Mouse (Mus musculus) adipocyte (in vitro differentiated cells): ENCODE results near the gene Nup205.
"Not testable (repeated sequence)": the region's sequence is repeated elsewhere in the genome, so short reads cannot be mapped to it uniquely, and the experiment has no call there.

Source experiments
- DNase-seq: peaks from one replicate; pipeline ENCODE4 v3.0.0-alpha.2; 2016; ENCODE audit warnings: low spot score

The Nup205 gene

GRCm38 (mm10) chr6:35176979-35177649 lies at the start of gene Nup205:
TSS of gene Nup205 (plus strand) at chr6:35177421.
- DNase-seq: peak; percentile 93

DNA sequence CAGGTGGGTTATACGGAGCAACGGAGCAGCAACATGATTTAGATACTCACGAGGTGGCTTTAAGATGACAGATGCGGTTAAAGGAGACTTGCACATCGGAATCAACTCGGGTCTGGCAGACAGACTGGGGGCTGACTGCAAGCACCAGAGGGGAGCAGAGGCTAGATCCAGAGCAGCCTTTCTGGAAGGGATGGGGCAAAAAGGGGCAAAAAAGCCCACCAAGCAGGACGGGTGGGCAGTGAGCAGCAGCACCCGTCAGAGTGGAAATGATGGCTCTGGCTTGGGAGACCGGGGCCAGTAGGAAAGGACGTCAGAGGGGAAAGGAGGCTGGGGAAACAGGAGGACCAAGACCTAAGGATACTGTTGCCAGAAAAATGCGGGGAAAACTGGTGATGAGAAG lies 44.4 kb upstream of the Nup205 start:
- peak; percentile 43 for DNase-seq

GRCm38 (mm10) chr6:35133246-35133578 lies 44.0 kb upstream of the Nup205 start:
- DNase-seq: no peak

DNA sequence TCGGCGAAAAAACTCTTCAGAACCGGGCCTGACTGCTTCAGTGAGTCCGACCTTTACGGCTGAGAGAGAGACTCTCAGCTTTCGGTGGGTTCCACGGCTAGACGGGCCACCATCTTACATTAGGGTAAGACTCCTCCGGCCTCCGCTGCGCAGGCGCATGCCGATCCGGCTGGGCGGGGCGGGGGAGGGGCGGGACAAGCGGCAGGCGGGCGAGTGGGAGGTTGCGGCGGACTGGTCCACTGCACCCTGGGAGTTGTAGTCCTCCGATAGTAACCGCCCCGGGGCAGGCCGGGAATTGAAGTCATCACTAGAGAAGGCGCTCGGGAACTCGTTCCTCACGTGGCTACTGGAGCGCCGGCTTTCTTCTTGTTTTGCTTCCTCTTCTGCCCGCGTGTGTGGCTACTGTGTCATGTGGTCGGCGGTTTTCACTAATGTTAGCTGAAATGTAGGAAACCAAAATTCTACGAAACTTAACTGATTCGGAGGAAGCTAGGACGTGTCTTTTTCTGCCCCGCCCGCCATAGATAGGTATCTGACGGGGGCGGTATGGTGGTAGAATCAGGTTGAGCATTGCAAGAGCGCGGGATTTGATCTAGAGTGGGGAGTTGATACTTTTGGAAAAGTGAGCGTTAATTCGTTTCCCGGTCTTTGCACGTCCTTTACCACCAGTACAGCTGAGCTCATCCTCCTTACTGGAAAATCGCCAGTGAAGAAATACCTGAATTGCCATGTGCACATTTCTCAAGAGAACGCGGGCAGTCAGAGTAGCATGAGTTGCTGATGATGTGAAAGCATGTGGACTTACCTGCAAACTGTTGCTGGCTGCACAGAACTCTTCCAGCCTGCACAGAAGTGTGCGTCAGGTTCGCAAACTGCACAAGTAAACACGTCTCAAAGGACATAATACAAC lies 43.4 kb upstream of the Nup205 start, which contains the start of gene Cnot4:
Gene Cnot4 (minus strand): TSS at position 146 of the 910 bp plus-strand sequence.
- DNase-seq: peak; percentile 99

DNA sequence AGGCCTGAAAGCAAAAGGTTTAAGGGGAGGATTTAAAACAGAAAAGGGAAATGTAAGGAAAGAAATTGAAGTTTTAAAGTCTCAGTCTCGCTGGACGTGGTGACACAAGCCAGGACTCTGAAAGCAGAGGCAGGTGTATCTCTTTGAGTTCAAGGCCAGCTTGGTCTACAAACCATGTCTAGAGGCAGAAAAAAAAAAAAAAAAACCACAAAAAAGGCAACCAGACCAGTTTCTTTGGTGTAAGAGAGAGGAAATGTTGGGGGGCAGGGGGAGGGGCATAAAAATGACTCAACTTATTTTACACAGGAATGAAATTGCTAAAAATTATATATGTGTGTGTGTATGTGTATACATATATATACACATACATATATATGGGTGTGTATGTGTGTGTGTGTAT lies 42.4 kb upstream of the Nup205 start:
- DNase-seq: no peak

DNA sequence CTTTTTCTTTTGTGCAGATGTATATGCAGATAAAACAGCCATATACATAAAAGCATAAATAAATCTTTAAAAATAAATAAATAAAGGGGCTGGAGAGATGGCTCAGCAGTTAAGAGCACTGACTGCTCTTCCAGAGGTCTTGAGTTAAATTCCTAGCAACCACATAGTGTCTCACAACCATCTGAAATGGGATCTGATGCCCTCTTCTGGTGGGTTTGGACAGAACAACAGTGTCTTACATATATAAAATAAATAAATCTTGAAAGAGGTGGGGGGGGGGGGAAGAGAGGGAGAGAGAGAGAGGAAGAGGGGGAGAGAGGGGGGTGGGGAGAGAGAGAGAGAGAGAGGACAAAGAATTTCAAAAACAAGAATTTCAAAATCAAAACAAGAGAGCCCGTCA lies 36.9 kb upstream of the Nup205 start:
- no peak for DNase-seq

GRCm38 (mm10) chr6:35145569-35145968 lies 31.7 kb upstream of the Nup205 start:
- DNase-seq: no peak

DNA sequence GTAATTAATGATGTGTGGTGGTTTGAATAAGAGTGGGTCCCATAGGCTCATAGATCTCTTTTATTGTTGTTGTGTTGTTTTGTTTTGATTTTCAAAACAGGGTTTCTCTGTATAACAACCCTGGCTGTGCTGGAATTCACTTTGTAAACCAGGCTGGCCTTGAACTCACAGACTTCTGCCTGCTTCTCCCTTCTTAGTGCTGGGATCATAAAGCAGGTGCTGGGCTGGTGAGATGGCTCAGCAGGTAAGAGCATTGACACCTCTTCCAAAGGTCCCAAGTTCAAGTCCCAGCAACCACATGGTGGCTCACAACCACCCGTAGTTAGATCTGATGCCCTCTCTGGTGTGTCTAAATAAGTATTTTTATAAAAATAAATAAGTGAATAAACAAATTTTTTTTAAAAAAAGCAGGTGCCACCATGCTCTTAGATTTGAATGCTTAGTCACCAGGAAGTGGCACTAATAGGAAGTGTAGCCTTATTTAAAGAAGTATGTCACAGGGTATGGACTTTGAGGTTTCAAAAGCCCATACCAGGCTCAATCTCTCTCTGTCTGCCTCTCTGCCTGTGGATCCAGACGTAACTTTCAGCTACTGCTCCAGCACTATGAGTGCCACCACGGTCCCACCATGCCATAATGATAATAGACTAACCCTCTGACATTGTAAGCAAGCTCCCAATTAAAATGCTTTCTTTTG lies 29.3 kb upstream of the Nup205 start:
- DNase-seq: no peak

DNA sequence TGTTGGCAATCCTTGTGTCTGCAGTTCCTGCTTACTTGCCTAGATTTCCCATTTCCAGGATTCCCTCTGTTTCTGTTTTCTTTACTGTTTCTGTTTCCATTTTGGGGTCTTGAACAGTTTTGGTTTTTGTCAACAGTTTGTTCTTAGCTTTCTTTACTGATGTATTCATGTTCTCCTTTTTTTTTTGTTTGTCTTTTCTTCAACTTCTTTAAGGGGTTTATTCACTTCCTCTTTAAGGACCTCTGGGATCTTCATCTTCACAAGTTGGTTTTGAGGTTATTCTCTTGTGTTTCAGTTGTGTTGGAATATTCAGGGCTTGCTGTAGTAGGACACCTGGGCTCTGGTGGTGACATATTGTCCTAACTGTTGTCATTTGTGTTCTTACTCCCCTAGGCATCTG lies 22.7 kb upstream of the Nup205 start:
- no peak for DNase-seq

GRCm38 (mm10) chr6:35169250-35169649 lies 8.0 kb upstream of the Nup205 start:
- DNase-seq: no peak

DNA sequence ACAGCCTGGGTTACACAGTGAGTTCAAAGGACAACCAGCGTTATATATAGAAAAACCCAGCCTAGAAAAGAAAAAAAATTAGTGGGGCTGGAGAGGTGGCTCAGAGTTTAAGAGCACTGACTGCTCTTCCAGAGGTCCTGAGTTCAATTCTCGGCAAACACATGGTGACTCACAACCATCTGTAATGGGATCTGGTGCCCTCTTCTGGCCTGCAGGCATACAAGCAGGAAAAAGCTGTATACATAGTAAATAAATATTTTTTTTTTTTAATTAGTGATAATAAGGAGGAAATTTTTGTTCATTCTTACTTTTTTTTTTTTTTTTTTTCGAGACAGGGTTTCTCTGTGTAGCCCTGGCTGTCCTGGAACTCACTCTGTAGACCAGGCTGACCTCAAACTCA lies 5.2 kb upstream of the Nup205 start:
- not testable (repeated sequence) for DNase-seq

DNA sequence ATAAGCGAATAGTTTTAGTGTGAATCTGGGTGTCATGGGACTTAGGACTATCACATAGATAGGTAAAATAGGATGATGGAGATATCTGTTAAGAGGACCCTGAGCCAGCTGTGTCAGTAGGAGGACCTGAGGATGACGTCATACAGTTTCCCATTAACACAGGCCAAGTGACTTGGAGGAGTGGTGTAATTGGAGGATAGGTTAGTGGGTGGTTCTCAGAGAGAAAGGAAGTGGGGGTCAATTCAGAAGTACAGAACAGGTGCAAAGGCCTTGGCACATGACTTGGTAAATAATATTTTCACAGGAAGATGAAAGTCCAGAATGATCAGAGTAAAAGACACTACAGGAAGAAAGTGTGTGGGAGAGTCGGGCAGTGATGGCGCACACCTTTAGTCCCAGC lies 4.0 kb upstream of the Nup205 start:
- DNase-seq: no peak

DNA sequence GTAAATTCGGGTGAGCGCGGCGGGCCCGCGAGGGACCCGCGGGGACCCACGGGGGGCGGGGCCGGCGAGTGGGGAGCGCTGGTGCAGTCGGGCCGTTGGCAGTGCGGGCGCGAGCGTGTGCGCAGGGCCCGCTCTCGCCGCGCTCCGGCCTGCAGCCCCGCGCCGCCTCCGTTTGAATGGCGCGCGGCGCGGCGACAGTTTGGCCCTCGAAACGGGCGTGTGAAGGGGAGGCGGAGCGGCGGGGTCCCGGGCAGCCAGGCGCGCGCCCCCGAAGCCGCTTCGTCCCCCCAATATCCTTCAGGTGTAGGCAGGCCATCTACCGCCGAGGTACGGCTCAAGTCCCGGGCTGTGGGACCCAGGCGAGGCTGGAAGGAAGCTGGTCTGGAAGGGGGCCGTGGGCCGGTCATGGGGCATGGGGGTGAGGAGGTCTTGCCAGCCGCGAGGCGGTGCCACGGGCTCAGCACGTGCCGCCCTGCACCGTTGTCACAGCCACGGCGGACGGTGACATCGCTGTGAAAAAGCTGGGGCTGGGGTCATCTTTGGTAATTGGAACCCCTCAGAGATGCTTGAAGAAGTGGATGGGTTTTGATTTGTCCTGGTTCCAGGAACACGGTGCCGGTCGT lies 540 bp downstream of the Nup205 start:
- no peak for DNase-seq

- DNase-seq: not testable (repeated sequence)
Measured at GRCm38 (mm10) chr6:35179299-35179698, 2.1 kb downstream of the Nup205 start.

- DNase-seq: no peak
Measured at GRCm38 (mm10) chr6:35184781-35185180, 7.6 kb downstream of the Nup205 start.

GRCm38 (mm10) chr6:35191198-35191597 lies 14.0 kb downstream of the Nup205 start:
- no peak for DNase-seq

DNA sequence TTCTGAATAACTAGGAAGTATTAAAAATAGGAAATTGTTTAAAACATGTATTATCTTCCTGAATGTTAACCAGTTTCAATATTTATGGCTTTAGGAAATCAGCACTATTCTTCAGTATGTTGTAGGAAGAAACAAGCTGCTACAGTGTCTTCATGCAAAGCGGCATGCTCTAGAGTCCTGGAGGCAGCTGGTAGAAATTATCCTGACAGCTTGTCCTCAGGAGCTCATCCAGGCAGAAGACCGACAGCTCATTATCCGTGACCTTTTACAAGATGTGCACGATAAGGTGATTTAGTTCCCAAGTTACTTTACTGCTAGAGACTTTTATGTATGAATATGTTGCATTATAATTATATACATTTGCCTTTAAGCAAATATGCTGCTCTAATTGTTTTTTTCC lies 48.5 kb downstream of the Nup205 start:
- DNase-seq: no peak

GRCm38 (mm10) chr6:35229415-35229814 lies 52.2 kb downstream of the Nup205 start:
- DNase-seq: peak; percentile 28

DNA sequence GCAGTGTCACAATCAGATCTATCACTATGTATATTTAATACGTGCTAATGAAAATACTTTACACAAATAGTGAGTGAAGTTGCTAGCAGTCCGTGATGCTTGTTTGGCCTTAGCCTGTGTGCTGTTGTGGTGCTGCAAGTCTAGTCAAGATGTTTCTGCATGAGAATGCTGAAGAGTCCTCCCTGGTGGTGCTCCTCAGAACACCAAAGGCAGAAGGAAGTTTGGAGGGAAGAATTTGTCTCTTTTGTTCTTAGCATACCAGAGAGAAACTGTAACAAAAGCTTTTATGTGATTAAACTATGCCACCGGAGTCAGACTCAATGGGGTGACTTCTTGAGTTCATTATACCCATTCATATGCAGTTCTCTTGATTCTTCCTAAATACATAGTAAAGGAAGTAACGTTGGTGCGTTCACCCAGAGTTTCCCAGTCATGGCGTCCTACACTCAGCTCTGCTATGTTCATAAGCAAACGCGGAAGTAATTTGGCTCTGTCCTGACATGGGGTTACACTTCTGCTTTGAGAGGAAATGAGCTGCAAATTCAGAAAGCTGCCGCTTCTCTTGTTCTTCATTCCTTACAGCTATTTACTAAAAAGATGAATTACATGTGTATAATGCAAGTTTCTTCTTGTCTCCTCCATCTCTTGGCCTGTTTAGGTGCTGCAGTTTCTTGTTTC lies 59.0 kb downstream of the Nup205 start:
- DNase-seq: no peak

GRCm38 (mm10) chr6:35243252-35243651 lies 66.0 kb downstream of the Nup205 start:
- no peak for DNase-seq

DNA sequence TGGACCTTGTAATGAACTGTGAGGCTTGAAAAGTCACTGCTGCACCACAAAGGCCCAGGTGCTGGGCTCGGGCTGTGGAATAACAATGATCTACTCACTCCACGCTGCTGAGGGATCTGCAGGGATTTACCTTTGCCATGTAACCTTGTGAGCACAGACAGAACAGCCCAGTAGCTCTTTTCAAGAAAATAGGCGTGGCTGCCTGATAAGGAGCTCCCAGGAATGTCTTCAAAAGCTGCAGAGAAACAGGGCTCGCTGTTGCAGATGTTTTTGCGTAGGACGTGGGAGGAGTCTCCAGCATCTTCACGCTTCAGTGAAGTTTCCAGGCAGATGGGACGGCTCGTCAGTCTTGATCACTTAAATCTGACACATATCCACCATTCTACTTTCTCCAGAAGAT lies 66.8 kb downstream of the Nup205 start:
- DNase-seq: no peak

DNA sequence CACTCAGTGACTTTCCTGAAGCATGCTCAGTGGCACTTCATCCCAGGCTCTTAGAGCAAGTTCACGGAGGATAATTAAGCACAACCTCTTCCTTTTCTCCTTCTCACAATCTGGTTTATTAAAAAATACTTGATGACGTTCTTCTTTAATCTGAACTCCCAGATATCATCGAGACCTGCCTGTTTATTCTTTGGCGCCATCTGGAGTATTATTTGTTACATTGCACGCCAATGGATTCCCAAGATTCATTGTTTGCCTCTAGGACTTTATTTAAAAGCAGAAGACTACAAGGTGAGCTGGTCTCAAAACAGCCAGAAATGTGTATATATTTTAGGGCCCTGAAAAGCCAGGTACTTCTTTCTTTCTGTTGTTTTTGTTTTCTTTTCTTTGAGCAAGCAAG lies 67.9 kb downstream of the Nup205 start:
- DNase-seq: peak; percentile 62
